In the genomic region with DNA sequence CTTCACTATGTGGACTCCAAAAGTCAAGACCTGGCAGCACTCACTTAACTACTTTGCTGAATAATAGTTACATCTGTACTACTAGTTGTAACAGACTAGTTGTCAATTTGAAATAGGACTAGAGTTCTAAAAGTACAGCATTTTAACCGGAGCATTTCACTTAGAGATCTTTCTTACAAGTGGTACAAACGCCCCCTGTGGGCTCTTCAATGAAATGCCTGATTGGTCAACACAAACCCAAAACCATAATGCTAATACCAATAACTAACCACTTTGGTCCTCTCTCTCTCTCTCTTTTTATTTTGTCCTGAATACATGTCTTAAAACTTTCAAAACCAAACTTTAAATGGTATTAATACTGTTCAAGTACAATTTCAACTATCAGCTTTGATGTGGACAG, we compare ENCODE assay signal across 21 mouse cellular contexts. TPM values are rescaled to one million over a fixed set of nuclear protein-coding genes. Genes with fewer than 3 reads are reported as not detected.
DNase-seq lines count a peak whose midpoint lies in the region; ATAC-seq and TF ChIP-seq lines count a peak whose summit lies in the region.
"Had no signal": no experiment of that assay in that cellular context is flagged by ENCODE, and none has a peak within 500 bp of the region (broad histone marks: within the 10 kb centered on the region; RNA-seq: fewer than 3 reads in every experiment).

No protein-coding gene starts in this region.

- H3K9ac ChIP-seq in kidney, postnatal 0 days (ENCODE audit: low read depth, low read length), result no peak overlapping the region
- H3K9ac ChIP-seq: hindbrain, embryonic 15.5 days; midbrain, embryonic 15.5 days; neural tube, embryonic 15.5 days had no signal

- TF ChIP-seq CTCF in kidney, postnatal 0 days (IDR thresholded peaks at IDR 0.05; ENCODE audit: low read depth), result peak; percentile 40

- H3K9me3 ChIP-seq in kidney, postnatal 0 days (replicated peaks; ENCODE audit: low read length), result no peaks in the 10 kb centered on the region
- H3K9me3 ChIP-seq: forebrain, embryonic 10.5 days; hindbrain, embryonic 15.5 days; midbrain, embryonic 15.5 days; neural tube, embryonic 15.5 days had no signal

- 56% methylated on average over 2 of the region's 2 CpGs for WGBS in kidney, postnatal 0 days

- peak; percentile 29 for DNase-seq in kidney, postnatal 0 days (ENCODE audit: low spot score)
- DNase-seq in kidney, postnatal 14 days, result no peak
- peak; percentile 62 for DNase-seq in 416B (ENCODE audit: low read depth)
- no peak for DNase-seq in thymus, adult 18-20 months
- no peak for DNase-seq in thymus, postnatal 25 days
- DNase-seq: cerebellum, postnatal 14 days; kidney, postnatal 36 days; right cerebral cortex, postnatal 14 days; thymus, postnatal 4 days had no signal

- no peak overlapping the region for H3K27ac ChIP-seq in kidney, postnatal 0 days
- H3K27ac ChIP-seq: forebrain, embryonic 10.5 days; hindbrain, embryonic 15.5 days; midbrain, embryonic 15.5 days; neural tube, embryonic 15.5 days had no signal

- peaks cover 26% of the 10 kb centered on the region for H3K36me3 ChIP-seq in kidney, postnatal 0 days (ENCODE audit: insufficient read depth, low read length)

- no peak for ATAC-seq in kidney, postnatal 0 days (replicated peaks; ENCODE audit: low FRiP score, low read depth)
- peak; percentile 40 for ATAC-seq in CD4-positive, CD25-positive, alpha-beta regulatory T cell, adult 4 months
- 0 out of 2 replicates have a peak, but pooled peaks have one; percentile 26 for ATAC-seq in granulocyte monocyte progenitor cell, adult 5-6 weeks (replicated peaks; ENCODE audit: poor library complexity, severe bottlenecking)

- no peak overlapping the region for H3K4me2 ChIP-seq in kidney, postnatal 0 days (ENCODE audit: low read length)
- H3K4me2 ChIP-seq: hindbrain, embryonic 15.5 days; midbrain, embryonic 15.5 days; neural tube, embryonic 15.5 days had no signal

- no peaks in the 10 kb centered on the region for H3K4me1 ChIP-seq in kidney, postnatal 0 days (replicated peaks; ENCODE audit: insufficient read depth, low read length)
- H3K4me1 ChIP-seq: forebrain, embryonic 10.5 days; hindbrain, embryonic 15.5 days; midbrain, embryonic 15.5 days; neural tube, embryonic 15.5 days had no signal

- no peak overlapping the region for H3K4me3 ChIP-seq in kidney, postnatal 0 days (replicated peaks; ENCODE audit: low read depth, low read length)
- H3K4me3 ChIP-seq: forebrain, embryonic 10.5 days; hindbrain, embryonic 15.5 days; midbrain, embryonic 15.5 days; neural tube, embryonic 15.5 days had no signal

- H3K27me3 ChIP-seq in kidney, postnatal 0 days (ENCODE audit: insufficient read depth, low read length), result no peaks in the 10 kb centered on the region
- H3K27me3 ChIP-seq: hindbrain, embryonic 15.5 days; midbrain, embryonic 15.5 days; neural tube, embryonic 15.5 days had no signal

RNA-seq across cellular contexts. Expression of gene Prpf38b, which starts 9.5 kb away (rescaled TPM):
- polyA plus RNA-seq in kidney, postnatal 0 days (2015; fragmentation: Nextera tagmentation; extraction: Ambion mirVana), result 47.6 and 56.4 TPM in 2 replicates
- polyA plus RNA-seq in CD4-positive, CD25-positive, alpha-beta regulatory T cell, adult 4 months (2017; shearing (Covaris generic)), result 100 to 1,000 TPM; 117 to 127 TPM
- 113 and 174 TPM in 2 replicates for total RNA-seq in granulocyte monocyte progenitor cell, adult 5-6 weeks (2014; fragmentation: Nextera tagmentation)
- 211 and 237 TPM in 2 replicates for total RNA-seq in granulocyte monocyte progenitor cell, adult 5-6 weeks (2017)

RNA-seq across cellular contexts. Expression of gene Fndc7, which starts 12.2 kb away (rescaled TPM):
- 0.04 TPM in 1 of 2 replicates, not detected in the other for polyA plus RNA-seq in kidney, postnatal 0 days (2015; fragmentation: Nextera tagmentation; extraction: Ambion mirVana)
- under 1 TPM; 0.22 to 0.68 TPM for polyA plus RNA-seq in CD4-positive, CD25-positive, alpha-beta regulatory T cell, adult 4 months (2017; shearing (Covaris generic))
- 0.21 TPM in 1 of 2 replicates, not detected in the other for total RNA-seq in granulocyte monocyte progenitor cell, adult 5-6 weeks (2014; fragmentation: Nextera tagmentation)
- total RNA-seq in granulocyte monocyte progenitor cell, adult 5-6 weeks (2017), result 0.05 TPM in 1 of 2 replicates, not detected in the other
- total RNA-seq: gastrocnemius, adult 8-10 months had no signal
- polyA plus RNA-seq: embryonic facial prominence, embryonic 11.5 days; forebrain, embryonic 10.5 days; G1E had no signal

RNA-seq across cellular contexts. Expression of gene Henmt1, which starts 37.6 kb away (rescaled TPM):
- 0.29 and 0.42 TPM in 2 replicates for polyA plus RNA-seq in kidney, postnatal 0 days (2015; fragmentation: Nextera tagmentation; extraction: Ambion mirVana)
- polyA plus RNA-seq in CD4-positive, CD25-positive, alpha-beta regulatory T cell, adult 4 months (2017; shearing (Covaris generic)), result 1 to 10 TPM in 1 of 2 experiments, not detected in 1; 2.3 TPM
- not detected in 2 replicates for total RNA-seq in granulocyte monocyte progenitor cell, adult 5-6 weeks (2014; fragmentation: Nextera tagmentation)
- total RNA-seq in granulocyte monocyte progenitor cell, adult 5-6 weeks (2017), result not detected in 2 replicates
- total RNA-seq: gastrocnemius, adult 8-10 months had no signal
- polyA plus RNA-seq: G1E; heart, embryonic 14.5 days had no signal

RNA-seq across cellular contexts. Expression of gene Gm9857, which starts 38.2 kb away (rescaled TPM):
- not detected in 2 replicates for polyA plus RNA-seq in kidney, postnatal 0 days (2015; fragmentation: Nextera tagmentation; extraction: Ambion mirVana)
- not detected for polyA plus RNA-seq in CD4-positive, CD25-positive, alpha-beta regulatory T cell, adult 4 months (2017; shearing (Covaris generic))
- total RNA-seq in granulocyte monocyte progenitor cell, adult 5-6 weeks (2014; fragmentation: Nextera tagmentation), result not detected in 2 replicates
- total RNA-seq in granulocyte monocyte progenitor cell, adult 5-6 weeks (2017), result not detected in 2 replicates
- total RNA-seq: G1E; gastrocnemius, adult 8-10 months; left cerebral cortex, adult 8-10 months had no signal
- polyA plus RNA-seq: embryonic facial prominence, embryonic 11.5 days; forebrain, embryonic 10.5 days; G1E; heart, embryonic 14.5 days; hindbrain, embryonic 15.5 days; lung, embryonic 16.5 days; midbrain, embryonic 15.5 days; neural tube, embryonic 15.5 days had no signal

Comparison
In these comparisons a context has a peak if more than half of its experiments do, and no peak if none do; other contexts are left out.
1. DNase-seq: peak in kidney, postnatal 0 days (single experiment) and 416B (single experiment); none in kidney, postnatal 14 days (single experiment), thymus, adult 18-20 months (0 of 2) and thymus, postnatal 25 days (single experiment).